Comparison of ENCODE assay signal across 22 mouse cellular contexts in genomic region chr8:121342931-121343330, GRCm38 (mm10).
DNase-seq lines count a peak whose midpoint lies in the region; ATAC-seq lines count a peak whose summit lies in the region.
"Had no signal": no experiment of that assay in that cellular context is flagged by ENCODE, and none has a peak within 500 bp of the region (broad histone marks: within the 10 kb centered on the region; RNA-seq: fewer than 3 reads in every experiment).

No protein-coding gene starts in this region.

- H3K4me2 ChIP-seq in embryonic facial prominence, embryonic 11.5 days (ENCODE audit: low read depth, low read length), result no peak overlapping the region
- peak overlapping the region; percentile 1; the same call in 1 of the 2 replicates for H3K4me2 ChIP-seq in limb, embryonic 12.5 days
- H3K4me2 ChIP-seq: heart, embryonic 11.5 days; hindbrain, embryonic 15.5 days; intestine, embryonic 15.5 days had no signal

- DNase-seq in heart, embryonic 10.5 days (ENCODE audit: low spot score), result no peak
- no peak for DNase-seq in heart, postnatal 4 days
- DNase-seq in kidney, postnatal 4 days, result peak; percentile 69 to 78
- no peak for DNase-seq in kidney, adult 18-20 months
- peak; percentile 65 for DNase-seq in embryonic facial prominence, embryonic 11.5 days (ENCODE audit: low spot score)
- no peak for DNase-seq in urinary bladder, postnatal 10 days (ENCODE audit: low spot score)
- DNase-seq in testis, postnatal 14 days (ENCODE audit: low spot score), result no peak
- DNase-seq: B cell, adult 2 months; cerebellum, adult 8-10 months; forebrain, postnatal 0 days; gastrocnemius, postnatal 36 days; liver; lung, postnatal 10 days; midbrain, embryonic 14.5 days; right cerebral cortex, postnatal 25 days; thymus, postnatal 14 days had no signal

- H3K36me3 ChIP-seq in heart, embryonic 10.5 days, result no peaks in the 10 kb centered on the region
- H3K36me3 ChIP-seq in embryonic facial prominence, embryonic 11.5 days (replicated peaks; ENCODE audit: control insufficient read depth, insufficient read depth, low read depth, low read length), result no peaks in the 10 kb centered on the region
- H3K36me3 ChIP-seq in limb, embryonic 12.5 days, result no peaks in the 10 kb centered on the region
- H3K36me3 ChIP-seq: hindbrain, embryonic 15.5 days; intestine, embryonic 15.5 days had no signal

- ATAC-seq in embryonic facial prominence, embryonic 11.5 days (replicated peaks; ENCODE audit: insufficient number of reproducible peaks, low FRiP score, low TSS enrichment, low read depth), result no peak
- no peak for ATAC-seq in limb, embryonic 12.5 days (ENCODE audit: insufficient number of reproducible peaks, insufficient read depth, low FRiP score, low TSS enrichment, low read depth)
- ATAC-seq: forebrain, postnatal 0 days; intestine, embryonic 15.5 days had no signal

- peak overlapping the region; percentile 47 for H3K27ac ChIP-seq in heart, embryonic 10.5 days
- peak overlapping the region; percentile 54 for H3K27ac ChIP-seq in embryonic facial prominence, embryonic 11.5 days (replicated peaks; ENCODE audit: low read depth, low read length)
- peak overlapping the region; percentile 13; the same call in 1 of the 2 replicates for H3K27ac ChIP-seq in limb, embryonic 12.5 days
- H3K27ac ChIP-seq: hindbrain, embryonic 15.5 days; intestine, embryonic 15.5 days had no signal

- no peak overlapping the region for H3K4me3 ChIP-seq in heart, embryonic 10.5 days
- H3K4me3 ChIP-seq in embryonic facial prominence, embryonic 11.5 days (ENCODE audit: low read depth, low read length), result no peak overlapping the region
- no peak overlapping the region for H3K4me3 ChIP-seq in limb, embryonic 12.5 days (replicated peaks)
- H3K4me3 ChIP-seq: erythroblast, embryonic 14.5 days; hindbrain, embryonic 15.5 days; intestine, embryonic 15.5 days; myocyte had no signal

- WGBS in heart, embryonic 10.5 days, result 30% methylated on average over 13 of the region's 13 CpGs
- WGBS in embryonic facial prominence, embryonic 11.5 days, result 17% methylated on average over 13 of the region's 13 CpGs
- WGBS in limb, embryonic 12.5 days, result 10% methylated on average over 13 of the region's 13 CpGs

- peaks cover 55% of the 10 kb centered on the region for H3K4me1 ChIP-seq in heart, embryonic 10.5 days
- peaks cover 4% of the 10 kb centered on the region; the same call in 1 of the 2 replicates for H3K4me1 ChIP-seq in embryonic facial prominence, embryonic 11.5 days (ENCODE audit: control insufficient read depth, insufficient read depth, low read length)
- peaks cover 26% of the 10 kb centered on the region for H3K4me1 ChIP-seq in limb, embryonic 12.5 days (replicated peaks)

- H3K27me3 ChIP-seq in heart, embryonic 10.5 days (ENCODE audit: insufficient read depth, poor library complexity, severe bottlenecking), result 0 out of 2 replicates have a peak, but pooled peaks cover 4% of the 10 kb centered on the region
- H3K27me3 ChIP-seq in embryonic facial prominence, embryonic 11.5 days (ENCODE audit: control insufficient read depth, insufficient read depth, low read length), result no peaks in the 10 kb centered on the region
- H3K27me3 ChIP-seq in limb, embryonic 12.5 days, result peaks cover 39% of the 10 kb centered on the region
- H3K27me3 ChIP-seq: hindbrain, embryonic 15.5 days had no signal

- no peak overlapping the region for H3K9ac ChIP-seq in embryonic facial prominence, embryonic 11.5 days (replicated peaks; ENCODE audit: low read length)
- 0 out of 2 replicates have a peak overlapping the region, but pooled peaks have one; percentile 1 for H3K9ac ChIP-seq in limb, embryonic 12.5 days (replicated peaks)
- H3K9ac ChIP-seq: forebrain, postnatal 0 days; hindbrain, embryonic 15.5 days; intestine, embryonic 15.5 days had no signal

- no peaks in the 10 kb centered on the region for H3K9me3 ChIP-seq in heart, embryonic 10.5 days
- H3K9me3 ChIP-seq in embryonic facial prominence, embryonic 11.5 days (replicated peaks; ENCODE audit: control insufficient read depth, low read length), result no peaks in the 10 kb centered on the region
- H3K9me3 ChIP-seq in limb, embryonic 12.5 days, result no peaks in the 10 kb centered on the region
- H3K9me3 ChIP-seq: hindbrain, embryonic 15.5 days; intestine, embryonic 15.5 days had no signal

Comparison
In these comparisons a context has a peak if more than half of its experiments do, and no peak if none do; other contexts are left out.
1. DNase-seq: peak in kidney, postnatal 4 days (2 of 2) and embryonic facial prominence, embryonic 11.5 days (single experiment); none in heart, embryonic 10.5 days (single experiment), heart, postnatal 4 days (single experiment), kidney, adult 18-20 months (single experiment), urinary bladder, postnatal 10 days (single experiment) and testis, postnatal 14 days (single experiment).
2. Peak in every context shown above with its lines, with median percentiles within 50 percentile points of each other: H3K27ac ChIP-seq.